Mouse (Mus musculus) brain, embryonic 14.5 days (tissue): Measurements from ENCODE around the gene Nup188. TPM values are rescaled to one million over a fixed set of nuclear protein-coding genes. Genes with fewer than 3 reads are reported as not detected.

Experiments used
- DNase-seq: peaks from one replicate; pipeline ENCODE4 v3.0.0-alpha.2; 2011; ENCODE audit warnings: low read depth
- CTCF ChIP-seq: fragments of 200-500 bp; IDR thresholded peaks from 2 replicates; pipeline ENCODE4 v1.5.1; 2012; ENCODE audit warnings: inconsistent platforms, mild to moderate bottlenecking, moderate library complexity, borderline replicate concordance; ENCODE audit not compliant: insufficient read depth, insufficient read length; ENCODE audit errors: extremely low read depth
- POLR2A ChIP-seq: fragments of 200-500 bp; IDR thresholded peaks from 2 replicates; pipeline ENCODE4 v1.6.1; 2012; ENCODE audit warnings: mild to moderate bottlenecking, inconsistent platforms, borderline replicate concordance; ENCODE audit not compliant: poor library complexity, insufficient read depth, insufficient read length, severe bottlenecking; ENCODE audit errors: extremely low read depth
- polyA plus RNA-seq: library from polyadenylated mRNA; depleted of rRNA; stranded (reverse); fragments of >200 nt; gene quantifications from 2 replicates; pipeline ENCODE4 v1.2.3, GENCODE M21; 2012; rRNA removed

The Nup188 gene
- polyA plus RNA-seq, 1 experiment: 48.7 TPM

DNA sequence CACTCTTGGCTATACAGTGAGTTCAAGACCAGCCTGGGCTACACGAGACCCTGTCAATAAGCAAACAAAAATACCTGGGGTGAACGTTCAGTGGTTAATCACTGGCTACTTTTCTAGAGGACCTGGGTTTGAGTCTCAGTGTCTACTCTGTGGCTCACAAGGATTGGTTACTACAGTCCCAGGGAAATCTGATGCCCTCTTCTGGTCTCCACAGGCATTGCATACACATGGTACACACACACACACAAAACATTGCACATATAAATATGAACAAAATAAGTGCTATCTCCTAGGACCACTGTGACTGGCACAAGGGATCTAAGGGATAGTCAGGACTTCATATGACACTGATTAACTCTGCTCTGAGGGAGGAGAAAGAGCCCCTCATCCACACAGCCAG is 102.8 kb downstream of the Nup188 start:
- TF ChIP-seq CTCF (no peak), POLR2A (no peak)
- no peak for DNase-seq

DNA sequence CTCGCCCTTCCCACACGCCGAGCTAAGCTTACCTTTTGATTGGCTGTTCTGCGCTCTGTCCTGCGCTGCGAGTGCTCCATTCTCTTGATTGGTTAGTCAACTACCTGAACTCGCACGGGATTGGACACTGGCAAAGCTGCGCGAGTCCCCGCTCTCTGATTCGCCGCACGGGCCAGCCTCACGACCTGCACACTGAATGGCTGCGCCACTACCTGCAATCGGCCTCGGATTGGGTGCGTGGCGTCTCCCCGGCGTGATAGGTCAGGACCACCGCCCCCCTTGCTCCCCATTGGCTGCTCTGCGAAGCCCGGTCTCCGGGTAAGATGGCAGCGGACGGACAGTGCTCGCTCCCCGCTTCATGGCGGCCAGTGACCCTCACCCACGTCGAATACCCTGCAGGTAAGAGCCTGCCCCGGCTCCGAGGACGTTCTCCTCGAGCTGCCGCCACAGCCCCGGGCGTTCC is 105.9 kb downstream of the Nup188 start, which contains the start of gene Dolpp1:
Gene Dolpp1 (plus strand): TSS at position 141 of the 463 bp plus-strand sequence.
- peak; percentile 100 for DNase-seq
- TF ChIP-seq POLR2A: no peak; the same call in 1 of the 2 replicates
- TF ChIP-seq CTCF: no peak

DNA sequence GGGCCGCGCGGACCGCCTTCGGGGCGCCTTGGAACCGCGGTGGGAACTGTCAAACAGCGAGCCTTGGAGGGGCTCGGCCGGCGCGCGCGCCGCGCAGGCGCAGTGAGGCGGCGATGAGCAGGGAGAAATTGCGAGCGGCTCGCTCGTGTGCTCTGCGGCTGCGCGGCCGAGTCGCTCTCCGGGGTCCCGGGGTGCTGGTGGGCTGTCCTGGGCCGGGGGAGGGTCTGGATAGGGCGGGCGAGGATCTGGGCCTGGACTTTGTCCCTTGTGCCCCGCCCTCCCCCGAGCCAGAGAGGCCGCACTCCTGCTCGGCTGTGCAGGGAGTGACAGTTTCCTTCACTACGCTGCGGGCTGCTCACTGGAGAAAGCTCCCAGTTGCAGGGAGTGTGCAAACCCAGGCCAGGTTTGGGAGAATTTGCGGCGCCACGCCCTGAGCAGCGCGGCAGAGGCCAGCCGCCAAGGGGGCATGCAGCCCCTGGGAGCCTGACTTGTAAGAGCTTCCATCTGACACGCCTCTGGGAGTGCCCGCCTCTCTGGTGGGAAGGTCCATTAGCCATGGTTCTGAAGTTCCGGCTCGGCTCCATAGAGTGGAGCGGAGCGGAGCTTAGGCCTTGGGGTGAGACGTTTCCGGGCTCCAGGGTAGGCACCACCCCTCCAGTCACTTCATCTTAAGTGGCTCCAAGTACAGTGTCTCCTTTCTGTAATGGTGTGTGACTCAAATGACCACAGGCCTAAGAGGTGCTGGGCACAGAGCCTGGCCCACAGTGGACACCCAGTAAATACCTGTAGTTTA is 106.6 kb downstream of the Nup188 start:
- peak; percentile 96 for DNase-seq
- TF ChIP-seq POLR2A: peak; percentile 66; the same call in 1 of the 2 replicates
- TF ChIP-seq CTCF: no peak

DNA sequence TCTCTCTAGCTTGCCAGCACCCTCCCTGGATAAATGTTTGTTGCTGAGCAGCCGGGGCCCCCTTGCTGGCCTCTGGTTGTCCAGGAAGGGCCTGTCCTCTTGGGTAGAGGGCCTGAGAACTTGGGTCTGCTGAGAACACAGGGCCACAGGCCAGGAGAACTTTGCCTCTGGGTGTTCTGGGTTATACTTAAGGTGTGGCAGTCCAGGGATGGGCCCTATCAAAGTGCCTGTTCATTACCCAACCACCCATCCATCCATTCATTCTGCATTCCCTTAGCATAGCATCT is 107.1 kb downstream of the Nup188 start:
- DNase-seq: no peak
- TF ChIP-seq CTCF: no peak
- no peak for TF ChIP-seq POLR2A

Other genes with a start within 250 kb of the Nup188 start
- gene Wdr34, start 237.5 kb upstream of the Nup188 start, polyA plus RNA-seq: 71.2 and 77.7 TPM in 2 replicates
- gene Set, start 229.0 kb upstream of the Nup188 start, polyA plus RNA-seq: 223 and 340 TPM in 2 replicates
- gene Pkn3, start 208.7 kb upstream of the Nup188 start, polyA plus RNA-seq: 3.7 and 7.2 TPM in 2 replicates
- 33.2 and 45.4 TPM in 2 replicates for gene Zdhhc12, start 192.7 kb upstream of the Nup188 start, polyA plus RNA-seq
- 88.2 and 94.3 TPM in 2 replicates for gene Zer1, start 161.8 kb upstream of the Nup188 start, polyA plus RNA-seq
- 75.4 and 84.1 TPM in 2 replicates for gene Tbc1d13, start 152.7 kb upstream of the Nup188 start, polyA plus RNA-seq
- 19.1 and 19.2 TPM in 2 replicates for gene Endog, start 114.9 kb upstream of the Nup188 start, polyA plus RNA-seq
- gene Spout1, start 107.9 kb upstream of the Nup188 start, polyA plus RNA-seq: 48.1 and 53.8 TPM in 2 replicates
- gene Kyat1, start 80.5 kb upstream of the Nup188 start, polyA plus RNA-seq: 30.0 and 42.9 TPM in 2 replicates
- gene Lrrc8a, start 48.7 kb upstream of the Nup188 start, polyA plus RNA-seq: 33.4 and 42.4 TPM in 2 replicates
- 14.8 and 23.6 TPM in 2 replicates for gene Gm28035, start 45.8 kb upstream of the Nup188 start, polyA plus RNA-seq
- 11.8 and 21.8 TPM in 2 replicates for gene Phyhd1, start 20.2 kb upstream of the Nup188 start, polyA plus RNA-seq
- gene Gm28038, start 5.4 kb upstream of the Nup188 start, polyA plus RNA-seq: not detected in 2 replicates
- gene Dolk, start 63 bp upstream of the Nup188 start, polyA plus RNA-seq: 15.7 TPM in 2 replicates
- gene Sh3glb2, start 72.9 kb downstream of the Nup188 start, polyA plus RNA-seq: 304 and 410 TPM in 2 replicates
- gene Miga2, start 77.8 kb downstream of the Nup188 start, polyA plus RNA-seq: 40.4 and 43.8 TPM in 2 replicates
- 73.2 and 114 TPM in 2 replicates for gene Dolpp1, start 105.9 kb downstream of the Nup188 start, polyA plus RNA-seq
- 28.3 and 31.3 TPM in 2 replicates for gene Crat, start 129.4 kb downstream of the Nup188 start, polyA plus RNA-seq
- gene Ptpa, start 129.6 kb downstream of the Nup188 start, polyA plus RNA-seq: 151 and 152 TPM in 2 replicates
- gene Ier5l, start 187.8 kb downstream of the Nup188 start, polyA plus RNA-seq: 26.1 and 37.9 TPM in 2 replicates